Mouse (Mus musculus): ENCODE results near the gene 1700001C02Rik. TPM values are rescaled to one million over a fixed set of nuclear protein-coding genes. Genes with fewer than 3 reads are reported as not detected.
A peak's percentile ranks its signal among the peaks of the same experiment; 100 is the strongest.

Gene 1700001C02Rik
- polyA plus RNA-seq (2015; fragmentation: Nextera tagmentation; extraction: Ambion mirVana), result not detected in 2 replicates

GRCm38 (mm10) chr5:30465861-30466260 lies at the start of gene 1700001C02Rik:
TSS of gene 1700001C02Rik (plus strand) at chr5:30466047.
- no peak for ATAC-seq
- Histone ChIP-seq H3K4me3 (ENCODE audit: low read depth, low read length) (no peak within 1 kb of the TSS), H3K9me3 (ENCODE audit: low read length) (no peaks in the 10 kb centered on the region), H3K9ac (replicated peaks) (no peak within 1 kb of the TSS), H3K27me3 (ENCODE audit: insufficient read depth, low read length) (peaks cover 31% of the 10 kb centered on the region), H3K4me2 (ENCODE audit: low read depth, low read length) (no peak within 1 kb of the TSS), H3K27ac (ENCODE audit: low read depth) (no peak within 1 kb of the TSS), H3K4me1 (ENCODE audit: insufficient read depth) (no peaks in the 10 kb centered on the region), H3K36me3 (replicated peaks; ENCODE audit: insufficient read depth, low read length) (no peaks in the 10 kb centered on the region)
- DNase-seq, result no peak
- 13% methylated on average over 21 of the region's 21 CpGs for WGBS (ENCODE audit: insufficient replicate concordance)
- TF ChIP-seq CTCF (IDR thresholded peaks at IDR 0.05; ENCODE audit: low read depth), result no peak
- TF ChIP-seq EP300 (IDR thresholded peaks at IDR 0.05; ENCODE audit: low read depth), result no peak

GRCm38 (mm10) chr5:30416665-30417064 lies 49.2 kb upstream of the 1700001C02Rik start:
- no peak for TF ChIP-seq EP300 (IDR thresholded peaks at IDR 0.05; ENCODE audit: low read depth)
- no peak for TF ChIP-seq CTCF (IDR thresholded peaks at IDR 0.05; ENCODE audit: low read depth)
- Histone ChIP-seq H3K9ac (replicated peaks) (no peak overlapping the region), H3K27me3 (ENCODE audit: insufficient read depth, low read length) (no peaks in the 10 kb centered on the region), H3K4me3 (ENCODE audit: low read depth, low read length) (no peak overlapping the region), H3K9me3 (ENCODE audit: low read length) (no peaks in the 10 kb centered on the region), H3K27ac (ENCODE audit: low read depth) (no peak overlapping the region), H3K4me2 (ENCODE audit: low read depth, low read length) (no peak overlapping the region), H3K36me3 (replicated peaks; ENCODE audit: insufficient read depth, low read length) (no peaks in the 10 kb centered on the region), H3K4me1 (ENCODE audit: insufficient read depth) (no peaks in the 10 kb centered on the region)
- no peak for ATAC-seq
- WGBS (ENCODE audit: insufficient replicate concordance), result 67% methylated on average over 5 of the region's 5 CpGs
- DNase-seq, result no peak

- DNase-seq, result no peak
- WGBS (ENCODE audit: insufficient replicate concordance), result 60% methylated on average over 4 of the region's 4 CpGs
Observed at GRCm38 (mm10) chr5:30423121-30423520, 42.7 kb upstream of the 1700001C02Rik start.

DNA sequence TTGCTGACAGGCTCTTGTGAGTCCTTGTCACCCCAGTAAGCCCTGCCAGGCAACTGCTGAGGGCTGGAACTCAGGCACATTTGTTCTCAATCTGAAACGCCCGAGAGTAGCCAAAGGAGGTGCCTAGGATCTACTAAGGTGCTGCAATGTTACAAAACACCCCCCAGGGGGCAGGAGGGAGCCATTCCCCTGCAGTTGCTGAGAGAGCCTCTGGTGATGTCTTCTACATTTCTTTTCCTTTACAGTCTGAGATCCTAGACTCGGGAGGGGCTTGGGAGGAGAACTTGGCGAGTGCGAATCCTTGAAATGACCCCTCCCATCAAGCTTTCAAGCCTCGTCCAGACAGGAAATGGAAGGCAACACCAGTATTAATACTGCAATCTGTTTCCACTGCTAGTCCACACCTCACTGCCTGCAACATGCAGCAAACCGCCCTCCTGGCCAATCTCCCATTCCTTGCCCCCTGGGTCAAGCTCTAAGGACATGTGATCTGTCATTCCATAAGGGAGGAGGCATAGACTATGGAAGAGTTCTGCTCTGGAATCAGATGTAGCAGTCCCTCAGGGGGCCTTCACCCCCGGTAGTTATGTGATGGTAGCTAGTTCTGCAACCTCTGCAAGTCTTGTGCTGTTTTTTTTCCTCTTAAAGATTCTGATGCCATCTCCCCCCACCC lies 42.1 kb upstream of the 1700001C02Rik start:
- 32% methylated on average over 8 of the region's 8 CpGs for WGBS (ENCODE audit: insufficient replicate concordance)
- no peaks in the 10 kb centered on the region for H3K27me3 ChIP-seq (ENCODE audit: insufficient read depth, low read length)
- H3K4me3 ChIP-seq (ENCODE audit: low read depth, low read length), result no peak overlapping the region
- DNase-seq, result peak; percentile 49
- H3K9ac ChIP-seq (replicated peaks), result no peak overlapping the region
- no peak overlapping the region for H3K27ac ChIP-seq (ENCODE audit: low read depth)
- no peaks in the 10 kb centered on the region for H3K9me3 ChIP-seq (ENCODE audit: low read length)
- H3K4me2 ChIP-seq (ENCODE audit: low read depth, low read length), result no peak overlapping the region
- H3K36me3 ChIP-seq (replicated peaks; ENCODE audit: insufficient read depth, low read length), result no peaks in the 10 kb centered on the region
- TF ChIP-seq EP300 (IDR thresholded peaks at IDR 0.05; ENCODE audit: low read depth) (no peak), CTCF (IDR thresholded peaks at IDR 0.05; ENCODE audit: low read depth) (peak; percentile 74)
- H3K4me1 ChIP-seq (ENCODE audit: insufficient read depth), result no peaks in the 10 kb centered on the region
- no peak for ATAC-seq

More at GRCm38 (mm10) chr5:30423121-30423520, 42.7 kb upstream of the 1700001C02Rik start:
- no peak overlapping the region for H3K27ac ChIP-seq (ENCODE audit: low read depth)
- no peaks in the 10 kb centered on the region for H3K27me3 ChIP-seq (ENCODE audit: insufficient read depth, low read length)
- H3K9me3 ChIP-seq (ENCODE audit: low read length), result no peaks in the 10 kb centered on the region
- ATAC-seq, result no peak
- no peak overlapping the region for H3K9ac ChIP-seq (replicated peaks)
- no peaks in the 10 kb centered on the region for H3K36me3 ChIP-seq (replicated peaks; ENCODE audit: insufficient read depth, low read length)
- no peak overlapping the region for H3K4me2 ChIP-seq (ENCODE audit: low read depth, low read length)
- no peak overlapping the region for H3K4me3 ChIP-seq (ENCODE audit: low read depth, low read length)
- no peak for TF ChIP-seq EP300 (IDR thresholded peaks at IDR 0.05; ENCODE audit: low read depth)
- H3K4me1 ChIP-seq (ENCODE audit: insufficient read depth), result no peaks in the 10 kb centered on the region

DNA sequence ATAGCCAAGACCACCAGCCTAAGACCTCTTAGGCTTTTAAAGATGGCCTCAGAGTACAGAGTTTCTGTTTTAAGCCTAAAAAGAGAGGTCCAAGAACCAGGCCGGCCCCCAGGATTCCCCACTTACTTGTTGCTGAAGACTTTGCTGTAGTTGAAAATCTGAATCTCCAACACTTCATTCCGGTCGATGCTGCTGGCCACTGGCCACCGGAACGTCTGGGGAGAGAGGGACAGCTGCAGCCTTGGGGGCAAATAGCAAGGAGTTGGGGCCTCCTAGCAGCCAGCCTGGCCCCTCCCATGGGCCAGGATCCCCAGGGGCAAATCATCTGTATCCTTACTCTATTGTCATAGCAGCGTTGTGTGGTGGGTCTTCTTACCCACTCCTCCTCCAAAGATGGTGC lies 38.4 kb upstream of the 1700001C02Rik start:
- Histone ChIP-seq H3K9ac (replicated peaks) (no peak overlapping the region), H3K9me3 (ENCODE audit: low read length) (no peaks in the 10 kb centered on the region), H3K4me2 (ENCODE audit: low read depth, low read length) (no peak overlapping the region), H3K4me1 (ENCODE audit: insufficient read depth) (no peaks in the 10 kb centered on the region), H3K27ac (ENCODE audit: low read depth) (no peak overlapping the region), H3K27me3 (ENCODE audit: insufficient read depth, low read length) (no peaks in the 10 kb centered on the region), H3K4me3 (ENCODE audit: low read depth, low read length) (no peak overlapping the region), H3K36me3 (replicated peaks; ENCODE audit: insufficient read depth, low read length) (no peaks in the 10 kb centered on the region)
- ATAC-seq (no peak), DNase-seq (no peak)
- WGBS (ENCODE audit: insufficient replicate concordance), result 87% methylated on average over 6 of the region's 6 CpGs
- TF ChIP-seq EP300 (IDR thresholded peaks at IDR 0.05; ENCODE audit: low read depth) (no peak), CTCF (IDR thresholded peaks at IDR 0.05; ENCODE audit: low read depth) (no peak)

- no peak overlapping the region for H3K4me2 ChIP-seq (ENCODE audit: low read depth, low read length)
- no peak overlapping the region for H3K9ac ChIP-seq (replicated peaks)
- no peaks in the 10 kb centered on the region for H3K36me3 ChIP-seq (replicated peaks; ENCODE audit: insufficient read depth, low read length)
- no peak for ATAC-seq
- no peak overlapping the region for H3K27ac ChIP-seq (ENCODE audit: low read depth)
- 35% methylated on average over 2 of the region's 2 CpGs for WGBS (ENCODE audit: insufficient replicate concordance)
- H3K9me3 ChIP-seq (ENCODE audit: low read length), result no peaks in the 10 kb centered on the region
- H3K4me1 ChIP-seq (ENCODE audit: insufficient read depth), result no peaks in the 10 kb centered on the region
- H3K4me3 ChIP-seq (ENCODE audit: low read depth, low read length), result no peak overlapping the region
- DNase-seq, result no peak
- no peaks in the 10 kb centered on the region for H3K27me3 ChIP-seq (ENCODE audit: insufficient read depth, low read length)
- TF ChIP-seq CTCF (IDR thresholded peaks at IDR 0.05; ENCODE audit: low read depth) (no peak), EP300 (IDR thresholded peaks at IDR 0.05; ENCODE audit: low read depth) (no peak)
Observed at GRCm38 (mm10) chr5:30438931-30439330, 26.9 kb upstream of the 1700001C02Rik start.

Measured in liver, postnatal 0 days (tissue).